Mouse (Mus musculus) forebrain, embryonic 10.5 days (tissue): ENCODE results near the gene Pkdcc. TPM values are rescaled to one million over a fixed set of nuclear protein-coding genes. Genes with fewer than 3 reads are reported as not detected.

ENCODE experiments used
- DNase-seq: peaks from one replicate; pipeline ENCODE4 v3.0.0-alpha.2; 2017; ENCODE audit warnings: low spot score; ENCODE audit errors: extremely low spot score
- H3K27ac ChIP-seq: fragments of 300-500 bp; sonication (generic); 2 replicates; pipeline ENCODE4 v1.5.1; 2016; ENCODE audit warnings: mild to moderate bottlenecking
- H3K27me3 ChIP-seq: fragments of 300-500 bp; sonication (generic); 2 replicates; pipeline ENCODE4 v1.6.1; 2016; ENCODE audit warnings: mild to moderate bottlenecking; ENCODE audit not compliant: poor library complexity, severe bottlenecking
- H3K36me3 ChIP-seq: fragments of 300-500 bp; sonication (generic); replicated peaks from 2 replicates; pipeline ENCODE4 v1.6.1; 2016; ENCODE audit warnings: mild to moderate bottlenecking, moderate library complexity
- H3K4me1 ChIP-seq: fragments of 300-500 bp; sonication (generic); 2 replicates; pipeline ENCODE4 v1.6.1; 2016
- H3K4me3 ChIP-seq: fragments of 300-500 bp; sonication (generic); 2 replicates; pipeline ENCODE4 v1.5.1; 2016; ENCODE audit warnings: mild to moderate bottlenecking, moderate library complexity
- H3K9me3 ChIP-seq: fragments of 300-500 bp; sonication (generic); 2 replicates; pipeline ENCODE4 v1.6.1; 2016; ENCODE audit warnings: mild to moderate bottlenecking, moderate library complexity
- whole genome bisulfite sequencing: fragments of 180-500 bp; shearing (Covaris S2); methylation state at CpG from one replicate; pipeline ENCODE4 v1.1.7; 2016; 5-methylcytosine and 5-hydroxymethylcytosine counted together
- polyA plus RNA-seq: library from polyadenylated mRNA; unstranded; fragments of >200 nt; fragmentation: Nextera tagmentation; extraction: Ambion mirVana; gene quantifications from 2 replicates; pipeline ENCODE4 v1.2.1, GENCODE M21; 2016

Gene Pkdcc
- polyA plus RNA-seq, 1 experiment from 2014 or later: 6.2 TPM

- no peak for DNase-seq
- 92% methylated on average over 4 of the region's 4 CpGs for WGBS
- Histone ChIP-seq H3K4me1 (peaks cover 51% of the 10 kb centered on the region), H3K4me3 (no peak overlapping the region), H3K36me3 (no peaks in the 10 kb centered on the region), H3K27me3 (peaks cover 28% of the 10 kb centered on the region), H3K9me3 (no peaks in the 10 kb centered on the region), H3K27ac (no peak overlapping the region)
Observed at GRCm38 (mm10) chr17:83194491-83194890, 20.6 kb upstream of the Pkdcc start.

DNA sequence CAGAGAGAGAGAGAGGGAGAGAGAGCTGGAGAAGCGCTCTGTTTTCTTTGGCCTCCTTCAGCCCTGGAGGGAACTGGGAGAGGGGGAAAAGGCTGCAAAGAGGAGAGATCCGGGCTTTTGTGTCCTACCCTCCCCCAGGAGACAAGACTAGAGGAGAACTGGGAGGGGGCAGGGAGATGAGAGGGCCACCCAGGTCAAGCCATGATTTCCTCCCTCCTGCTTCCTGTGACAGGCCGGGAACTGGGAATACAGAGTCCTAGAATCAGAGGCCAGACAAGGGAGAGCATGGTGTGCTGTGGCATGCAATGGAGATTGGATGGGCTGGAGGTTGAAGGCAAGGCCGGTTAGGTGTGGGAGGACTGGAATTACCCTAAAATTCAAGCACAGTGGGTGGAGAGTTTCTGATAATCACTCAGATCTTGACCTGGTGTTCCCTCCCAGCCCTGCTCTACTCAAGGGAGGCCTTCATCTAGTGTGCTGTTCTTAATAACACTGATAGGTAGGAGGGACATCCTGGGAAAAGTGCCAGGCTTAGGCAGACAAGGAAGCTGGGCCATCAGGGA is 17.6 kb upstream of the Pkdcc start:
- Histone ChIP-seq H3K4me3 (no peak overlapping the region), H3K27ac (peak overlapping the region; percentile 77), H3K9me3 (no peaks in the 10 kb centered on the region), H3K27me3 (peaks cover 48% of the 10 kb centered on the region), H3K36me3 (no peaks in the 10 kb centered on the region), H3K4me1 (peaks cover 65% of the 10 kb centered on the region)
- 43% methylated on average over 4 of the region's 4 CpGs for WGBS
- DNase-seq: no peak

GRCm38 (mm10) chr17:83200469-83200868 is 14.6 kb upstream of the Pkdcc start:
- Histone ChIP-seq H3K27me3 (peaks cover 74% of the 10 kb centered on the region), H3K4me3 (no peak overlapping the region), H3K27ac (peak overlapping the region; percentile 79)

GRCm38 (mm10) chr17:83201257-83201656 is 13.8 kb upstream of the Pkdcc start:
- DNase-seq: peak; percentile 51
- peaks cover 90% of the 10 kb centered on the region for H3K4me1 ChIP-seq
- no peaks in the 10 kb centered on the region for H3K36me3 ChIP-seq
- WGBS: 17% methylated on average over 6 of the region's 6 CpGs
- no peaks in the 10 kb centered on the region for H3K9me3 ChIP-seq
- peaks cover 82% of the 10 kb centered on the region for H3K27me3 ChIP-seq
- H3K27ac ChIP-seq: peak overlapping the region; percentile 79
- peak overlapping the region; percentile 15; the same call in 1 of the 2 replicates for H3K4me3 ChIP-seq

More at GRCm38 (mm10) chr17:83200469-83200868, 14.6 kb upstream of the Pkdcc start:
- no peaks in the 10 kb centered on the region for H3K36me3 ChIP-seq
- WGBS: 45% methylated on average over 5 of the region's 5 CpGs
- H3K9me3 ChIP-seq: no peaks in the 10 kb centered on the region
- peaks cover 86% of the 10 kb centered on the region for H3K4me1 ChIP-seq
- DNase-seq: no peak

DNA sequence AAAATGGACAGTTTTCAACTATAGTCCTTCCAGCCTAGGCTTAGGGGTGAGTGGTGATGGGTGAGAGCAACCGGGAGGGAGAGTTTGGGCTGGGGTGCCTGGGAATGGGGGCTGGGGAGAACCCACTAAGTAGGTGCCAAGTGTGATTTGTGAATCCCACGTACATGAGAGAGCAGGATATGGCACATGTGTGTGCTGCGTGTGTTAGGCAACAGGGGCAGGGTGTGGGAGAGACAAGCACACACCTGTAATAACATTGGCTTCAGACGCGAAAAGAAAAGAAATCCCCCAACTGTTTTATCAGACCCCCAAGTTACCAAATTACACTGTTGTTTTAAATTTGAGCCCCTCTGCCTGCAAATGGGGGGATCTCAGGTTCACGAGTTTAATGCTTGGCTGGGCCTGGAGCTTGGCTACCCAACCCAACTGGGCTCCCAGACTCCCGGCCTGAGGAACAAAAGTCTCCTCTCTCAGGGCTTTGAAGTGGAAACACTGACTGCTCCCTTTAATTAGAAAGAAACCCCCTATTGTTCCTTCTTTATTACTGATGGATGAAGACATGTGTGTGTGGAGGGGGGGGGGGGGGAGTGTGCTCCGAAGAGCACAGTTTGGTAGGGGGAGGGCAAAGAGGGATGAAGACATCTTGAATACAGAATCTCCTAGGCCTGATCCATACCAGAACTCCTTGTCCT is 11.3 kb upstream of the Pkdcc start:
- peaks cover 92% of the 10 kb centered on the region for H3K27me3 ChIP-seq
- WGBS: 24% methylated on average over 8 of the region's 8 CpGs
- H3K9me3 ChIP-seq: no peaks in the 10 kb centered on the region
- H3K4me1 ChIP-seq: peaks cover 77% of the 10 kb centered on the region
- DNase-seq: no peak
- H3K36me3 ChIP-seq: no peaks in the 10 kb centered on the region
- H3K27ac ChIP-seq: peak overlapping the region; percentile 75
- no peak overlapping the region for H3K4me3 ChIP-seq

- H3K36me3 ChIP-seq: no peaks in the 10 kb centered on the region
- peaks cover 94% of the 10 kb centered on the region for H3K27me3 ChIP-seq
- WGBS: 89% methylated on average over 3 of the region's 3 CpGs
- H3K4me1 ChIP-seq: peaks cover 50% of the 10 kb centered on the region
- H3K4me3 ChIP-seq: no peak overlapping the region
- no peak overlapping the region for H3K27ac ChIP-seq
- no peaks in the 10 kb centered on the region for H3K9me3 ChIP-seq
- DNase-seq: no peak
Observed at GRCm38 (mm10) chr17:83207296-83207695, 7.8 kb upstream of the Pkdcc start.

- H3K4me3 ChIP-seq: no peak overlapping the region
- no peak for DNase-seq
- H3K4me1 ChIP-seq: peaks cover 52% of the 10 kb centered on the region
- H3K27ac ChIP-seq: no peak overlapping the region
- WGBS: 74% methylated on average over 2 of the region's 2 CpGs
- H3K27me3 ChIP-seq: peaks cover 95% of the 10 kb centered on the region
- H3K9me3 ChIP-seq: no peaks in the 10 kb centered on the region
- no peaks in the 10 kb centered on the region for H3K36me3 ChIP-seq
Observed at GRCm38 (mm10) chr17:83208455-83208854, 6.6 kb upstream of the Pkdcc start.

DNA sequence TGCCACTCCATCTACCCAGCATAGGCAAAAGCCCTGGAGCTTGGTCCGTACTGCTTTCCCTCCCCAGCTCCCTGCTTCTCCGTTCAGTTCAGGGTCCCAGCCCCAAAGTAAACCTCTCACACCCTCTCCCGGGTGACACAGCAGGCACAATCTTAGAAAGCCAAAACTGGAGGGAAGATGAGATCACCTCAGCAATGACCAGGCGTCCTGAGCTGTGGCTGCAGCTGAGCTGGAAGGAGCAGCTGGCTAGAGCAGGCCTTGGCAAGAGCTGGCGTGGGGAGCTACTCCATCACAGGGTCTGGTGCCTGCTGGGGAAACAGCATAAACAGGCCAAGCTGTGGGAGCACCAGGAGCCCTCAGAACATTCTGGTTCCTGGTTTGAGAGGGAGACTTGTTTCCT is 4.6 kb upstream of the Pkdcc start:
- Histone ChIP-seq H3K27ac (0 out of 2 replicates have a peak overlapping the region, but pooled peaks have one; percentile 0), H3K36me3 (no peaks in the 10 kb centered on the region), H3K9me3 (no peaks in the 10 kb centered on the region), H3K27me3 (peaks cover 83% of the 10 kb centered on the region), H3K4me1 (peaks cover 49% of the 10 kb centered on the region), H3K4me3 (no peak overlapping the region)
- no peak for DNase-seq
- 75% methylated on average over 5 of the region's 5 CpGs for WGBS

- no peaks in the 10 kb centered on the region for H3K9me3 ChIP-seq
- no peak overlapping the region for H3K4me3 ChIP-seq
- H3K27me3 ChIP-seq: peaks cover 78% of the 10 kb centered on the region
- H3K36me3 ChIP-seq: no peaks in the 10 kb centered on the region
- peaks cover 52% of the 10 kb centered on the region for H3K4me1 ChIP-seq
- 0 out of 2 replicates have a peak overlapping the region, but pooled peaks have one; percentile 0 for H3K27ac ChIP-seq
- WGBS: 91% methylated on average over 10 of the region's 10 CpGs
- no peak for DNase-seq
Observed at GRCm38 (mm10) chr17:83211196-83211595, 3.9 kb upstream of the Pkdcc start.

DNA sequence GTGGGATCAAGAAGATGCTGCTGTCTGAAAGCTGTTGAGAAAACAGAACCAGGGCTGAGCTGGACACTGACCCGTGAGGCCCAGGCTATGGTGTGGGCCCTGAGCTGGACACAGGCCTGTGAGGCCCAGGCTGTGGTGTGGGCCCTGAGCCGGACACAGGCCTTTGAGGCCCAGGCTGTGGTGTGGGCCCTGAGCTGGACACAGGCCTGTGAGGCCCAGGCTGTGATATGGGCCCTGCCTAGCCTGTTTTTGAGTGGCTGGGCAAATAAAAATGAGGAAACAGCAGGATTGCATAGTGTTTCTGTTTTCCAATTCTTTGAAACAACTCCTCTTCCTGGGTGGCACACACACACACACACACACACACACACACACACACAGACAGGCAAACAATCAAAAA is 2.7 kb upstream of the Pkdcc start:
- peak overlapping the region; percentile 53; the same call in 1 of the 2 replicates for H3K27ac ChIP-seq
- peaks cover 57% of the 10 kb centered on the region for H3K4me1 ChIP-seq
- no peak for DNase-seq
- peaks cover 78% of the 10 kb centered on the region for H3K27me3 ChIP-seq
- no peaks in the 10 kb centered on the region for H3K9me3 ChIP-seq
- WGBS: 68% methylated on average over 2 of the region's 2 CpGs
- no peaks in the 10 kb centered on the region for H3K36me3 ChIP-seq
- H3K4me3 ChIP-seq: no peak overlapping the region

GRCm38 (mm10) chr17:83213228-83213915 is 1.7 kb upstream of the Pkdcc start:
- H3K9me3 ChIP-seq: no peaks in the 10 kb centered on the region
- peak overlapping the region; percentile 96 for H3K27ac ChIP-seq
- H3K36me3 ChIP-seq: no peaks in the 10 kb centered on the region
- DNase-seq: no peak
- peaks cover 78% of the 10 kb centered on the region for H3K27me3 ChIP-seq
- peak overlapping the region; percentile 78 for H3K4me3 ChIP-seq
- 41% methylated on average over 9 of the region's 9 CpGs for WGBS
- H3K4me1 ChIP-seq: peaks cover 66% of the 10 kb centered on the region

DNA sequence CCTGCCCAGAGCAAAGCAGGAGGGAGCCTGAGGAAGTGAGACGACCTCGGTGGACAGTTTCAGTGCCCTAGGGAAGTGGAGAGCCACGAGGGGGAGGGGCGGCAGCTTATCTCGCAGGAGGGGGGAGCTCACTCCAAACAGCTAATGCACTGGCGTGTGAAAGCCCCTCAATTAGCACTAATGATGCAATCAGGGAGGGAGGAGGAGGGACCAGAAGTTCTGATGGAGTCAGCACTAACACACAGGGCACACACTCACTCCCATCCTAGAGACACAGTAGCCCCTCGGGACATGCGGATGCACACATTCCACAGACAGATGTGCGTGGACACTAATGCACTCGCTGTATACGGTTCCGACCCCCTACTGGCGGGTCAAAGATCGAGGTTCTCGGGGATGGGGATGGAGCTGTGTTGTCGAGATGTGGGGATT is 915 bp upstream of the Pkdcc start:
- 0% methylated on average over 16 of the region's 16 CpGs for WGBS
- Histone ChIP-seq H3K27ac (peak overlapping the region; percentile 96), H3K4me3 (peak overlapping the region; percentile 78), H3K4me1 (peaks cover 72% of the 10 kb centered on the region), H3K36me3 (no peaks in the 10 kb centered on the region; the same call in 1 of the 2 replicates), H3K9me3 (no peaks in the 10 kb centered on the region), H3K27me3 (peaks cover 78% of the 10 kb centered on the region)
- DNase-seq: peak; percentile 82
